Mouse (Mus musculus) hindbrain, embryonic 13.5 days (tissue): ENCODE results near the gene Slc8a3. TPM values are rescaled to one million over a fixed set of nuclear protein-coding genes. Genes with fewer than 3 reads are reported as not detected.
A peak's percentile ranks its signal among the peaks of the same experiment; 100 is the strongest.

Experiments
- ATAC-seq: fragments of 200-750 bp; cut with Nextera tagmentation; 2 replicates; pipeline ENCODE4 v1.8.0; 2017; ENCODE audit warnings: moderate TSS enrichment; ENCODE audit not compliant: low FRiP score
- H3K27ac ChIP-seq: fragments of 300-500 bp; sonication (generic); 2 replicates; pipeline ENCODE4 v1.5.1; 2015; ENCODE audit warnings: inconsistent platforms, mild to moderate bottlenecking, moderate library complexity
- H3K27me3 ChIP-seq: fragments of 300-500 bp; sonication (generic); 2 replicates; pipeline ENCODE4 v1.6.1; 2015; ENCODE audit warnings: mild to moderate bottlenecking, inconsistent platforms
- H3K36me3 ChIP-seq: fragments of 300-500 bp; sonication (generic); 2 replicates; pipeline ENCODE4 v1.6.1; 2015; ENCODE audit warnings: mild to moderate bottlenecking, inconsistent platforms
- H3K4me1 ChIP-seq: fragments of 300-500 bp; sonication (generic); replicated peaks from 2 replicates; pipeline ENCODE4 v1.6.1; 2015; ENCODE audit warnings: inconsistent platforms
- H3K4me2 ChIP-seq: fragments of 300-500 bp; sonication (generic); 2 replicates; pipeline ENCODE4 v1.6.1; 2015; ENCODE audit warnings: inconsistent platforms, mild to moderate bottlenecking, moderate library complexity
- H3K4me3 ChIP-seq: fragments of 300-500 bp; sonication (generic); 2 replicates; pipeline ENCODE4 v1.5.1; 2015; ENCODE audit warnings: mild to moderate bottlenecking, inconsistent platforms
- H3K9ac ChIP-seq: fragments of 300-500 bp; sonication (generic); 2 replicates; pipeline ENCODE4 v1.6.1; 2015; ENCODE audit warnings: mild to moderate bottlenecking, inconsistent platforms
- H3K9me3 ChIP-seq: fragments of 300-500 bp; sonication (generic); 2 replicates; pipeline ENCODE4 v1.6.1; 2016; ENCODE audit warnings: inconsistent platforms
- WGBS: fragments of 180-500 bp; shearing (Covaris S2); methylation state at CpG from one replicate; pipeline ENCODE4 v1.1.7; 2015; 5-methylcytosine and 5-hydroxymethylcytosine counted together
- microRNA-seq: library from miRNA; unstranded; fragments of <30 nt; microRNA quantifications from one replicate; pipeline ENCODE4, GENCODE M21; 2016
- polyA plus RNA-seq: library from polyadenylated mRNA; unstranded; fragments of >200 nt; fragmentation: Nextera tagmentation; extraction: Ambion mirVana; gene quantifications from 2 replicates; pipeline ENCODE4 v1.2.1, GENCODE M21; 2015

Gene Slc8a3
- polyA plus RNA-seq, 1 experiment from 2014 or later = 4.9 TPM

GRCm38 (mm10) chr12:81152082-81152481, 180.9 kb downstream of the Slc8a3 start:
- ATAC-seq = no peak
- 84% methylated on average over 2 of the region's 2 CpGs for WGBS
- Histone ChIP-seq H3K9me3 (no peaks in the 10 kb centered on the region), H3K4me1 (no peaks in the 10 kb centered on the region), H3K36me3 (0 out of 2 replicates have a peak, but pooled peaks cover 3% of the 10 kb centered on the region), H3K9ac (no peak overlapping the region), H3K4me3 (no peak overlapping the region), H3K27me3 (peaks cover 19% of the 10 kb centered on the region), H3K4me2 (no peak overlapping the region), H3K27ac (no peak overlapping the region)

GRCm38 (mm10) chr12:81150917-81151316, 182.1 kb downstream of the Slc8a3 start:
- Histone ChIP-seq H3K36me3 (0 out of 2 replicates have a peak, but pooled peaks cover 3% of the 10 kb centered on the region), H3K27me3 (peaks cover 19% of the 10 kb centered on the region), H3K9ac (no peak overlapping the region), H3K27ac (no peak overlapping the region), H3K4me1 (peaks cover 6% of the 10 kb centered on the region; the same call in 1 of the 2 replicates), H3K4me2 (no peak overlapping the region), H3K4me3 (no peak overlapping the region), H3K9me3 (no peaks in the 10 kb centered on the region)
- no peak for ATAC-seq
- 84% methylated on average over 5 of the region's 5 CpGs for WGBS

- Histone ChIP-seq H3K4me2 (no peak overlapping the region), H3K27me3 (peaks cover 19% of the 10 kb centered on the region), H3K9me3 (no peaks in the 10 kb centered on the region), H3K9ac (no peak overlapping the region), H3K4me3 (no peak overlapping the region), H3K36me3 (0 out of 2 replicates have a peak, but pooled peaks cover under 1% of the 10 kb centered on the region), H3K4me1 (peaks cover 14% of the 10 kb centered on the region; the same call in 1 of the 2 replicates), H3K27ac (no peak overlapping the region)
- ATAC-seq = no peak
- WGBS = 96% methylated on average over 6 of the region's 6 CpGs
Measured at GRCm38 (mm10) chr12:81147956-81148355, 185.0 kb downstream of the Slc8a3 start.

Small RNA genes within 50 kb of the gene (microRNA-seq; reads per million reads assigned to microRNA genes)
- gene Mir3067 = 25.8 reads per million, percentile 33 among the genes with 10 or more reads in this experiment

Other genes starting within 250 kb of the Slc8a3 start
- 0.34 and 0.48 TPM in 2 replicates for gene Gm4787, start 46.3 kb upstream of the Slc8a3 start, polyA plus RNA-seq
- gene Adam4, start 88.8 kb upstream of the Slc8a3 start, polyA plus RNA-seq = 0.50 and 0.61 TPM in 2 replicates
- 135 and 142 TPM in 2 replicates for gene Cox16, start 151.9 kb upstream of the Slc8a3 start, polyA plus RNA-seq
- 32.0 and 37.7 TPM in 2 replicates for gene Gm20498, start 199.7 kb upstream of the Slc8a3 start, polyA plus RNA-seq
- 37.5 and 39.7 TPM in 2 replicates for gene Synj2bp, start 199.7 kb upstream of the Slc8a3 start, polyA plus RNA-seq
- 0.93 and 1.00 TPM in 2 replicates for gene Adam21, start 235.3 kb upstream of the Slc8a3 start, polyA plus RNA-seq